Mouse (Mus musculus): ENCODE measurements around the gene Ryr2.
"Not testable (repeated sequence)": the region's sequence is repeated elsewhere in the genome, so short reads cannot be mapped to it uniquely, and the experiment has no call there.

Gene Ryr2

GRCm38 (mm10) chr13:11869486-11869885 is 237.3 kb downstream of the Ryr2 start:
- DNase-seq, result no peak

DNA sequence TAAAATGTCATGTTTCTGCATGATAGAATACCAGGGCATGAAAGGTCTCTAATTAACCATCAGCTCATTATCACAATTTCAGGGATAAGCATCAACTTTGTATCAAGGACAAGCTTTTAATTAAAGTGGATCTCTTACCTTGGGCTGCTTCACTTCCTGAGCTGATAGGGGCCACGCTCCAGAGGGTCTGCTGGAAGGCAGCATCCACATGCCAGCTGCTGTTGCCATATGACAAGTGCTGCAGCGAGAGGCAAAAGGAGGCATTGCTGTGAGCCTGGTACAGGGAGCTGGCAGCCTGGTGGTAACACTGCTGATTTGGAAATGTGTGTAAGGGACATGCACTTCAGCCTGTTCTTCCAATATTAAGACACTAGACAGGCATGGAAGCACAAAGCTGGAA is 237.8 kb downstream of the Ryr2 start:
- DNase-seq, result no peak

GRCm38 (mm10) chr13:11868056-11868455 is 238.7 kb downstream of the Ryr2 start:
- DNase-seq, result peak in 1 of 2 experiments; percentile 28

DNA sequence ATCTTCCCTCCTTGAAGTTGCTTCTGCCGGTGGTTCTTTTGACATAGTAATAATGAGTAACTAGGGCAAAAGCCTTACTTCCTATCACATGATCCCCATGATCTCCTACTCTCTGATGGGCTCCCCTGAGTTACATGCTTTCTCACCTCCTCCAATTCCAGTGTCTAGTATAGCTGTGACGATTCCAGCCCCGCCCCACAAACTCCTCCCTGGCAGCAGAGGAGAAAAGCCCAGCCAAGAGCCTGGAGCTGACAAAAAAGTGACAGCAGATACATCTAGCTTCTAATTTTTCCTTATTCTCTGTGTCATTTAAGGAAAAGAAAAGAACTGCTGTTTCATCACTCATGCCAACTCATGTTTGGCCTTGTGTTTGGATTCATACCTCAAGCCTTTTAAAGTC is 241.5 kb downstream of the Ryr2 start:
- no peak for DNase-seq

- DNase-seq, result peak in 1 of 2 experiments; percentile 7
Observed at GRCm38 (mm10) chr13:11851691-11852090, 255.1 kb downstream of the Ryr2 start.

DNA sequence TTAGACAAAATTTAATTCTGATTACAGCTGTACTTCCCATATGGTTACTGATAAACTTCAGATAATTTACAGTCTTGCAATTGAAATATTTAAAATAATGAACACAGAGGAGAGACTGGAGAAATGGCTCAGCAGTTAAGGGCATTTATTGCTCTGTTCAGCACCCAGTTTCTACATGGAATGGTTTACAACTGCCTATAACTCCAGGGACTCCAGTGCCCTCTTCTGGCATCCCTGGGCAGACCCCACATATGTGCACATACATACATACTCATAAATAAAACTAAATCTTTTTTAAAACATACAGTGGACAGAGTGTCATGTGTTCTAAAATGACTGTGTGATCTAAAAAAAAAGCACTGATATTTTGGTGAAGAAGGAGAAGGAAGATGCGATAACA is 262.9 kb downstream of the Ryr2 start:
- no peak for DNase-seq

GRCm38 (mm10) chr13:11837870-11838269 is 268.9 kb downstream of the Ryr2 start:
- no peak for DNase-seq

DNA sequence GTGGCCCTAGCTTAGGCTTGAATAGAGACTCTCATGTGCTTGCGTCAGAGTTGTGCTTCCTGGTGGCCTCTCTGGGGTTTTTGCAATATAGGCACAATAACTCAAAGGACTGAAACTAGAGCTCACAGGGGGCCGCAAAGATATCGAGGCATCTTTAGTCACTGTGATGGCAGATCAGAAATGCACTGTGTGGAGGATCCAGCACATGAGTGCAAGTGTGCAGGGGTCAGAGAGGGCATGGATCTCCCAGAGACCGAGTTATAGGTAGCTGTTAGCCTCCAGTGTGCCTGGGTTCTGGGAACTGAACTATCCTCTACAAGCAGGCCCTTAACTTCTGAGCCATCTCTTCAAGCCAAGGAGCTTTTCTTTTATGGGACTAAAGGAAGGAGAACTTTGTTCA is 269.6 kb downstream of the Ryr2 start:
- no peak for DNase-seq

- no peak for DNase-seq
Observed at GRCm38 (mm10) chr13:11836304-11837078, 270.3 kb downstream of the Ryr2 start.

DNA sequence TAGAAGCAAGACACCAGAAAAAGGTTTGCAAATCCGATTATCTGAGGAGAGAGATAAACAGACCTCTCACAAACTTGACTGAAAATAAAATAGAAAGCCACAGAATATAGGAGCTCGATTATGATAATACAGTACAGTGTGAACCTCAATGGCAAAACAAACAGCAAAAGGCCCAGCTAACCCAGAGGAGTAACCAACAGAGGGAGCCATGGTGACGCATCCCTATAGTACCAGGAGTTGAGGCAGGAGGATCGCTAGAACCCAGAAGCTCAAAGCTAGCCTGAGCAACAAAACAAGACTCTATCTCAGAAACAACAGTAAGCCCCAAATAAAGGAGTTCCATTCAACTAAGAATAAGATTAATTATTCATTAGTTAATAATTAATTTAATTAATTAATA is 275.5 kb downstream of the Ryr2 start:
- DNase-seq, result no peak

GRCm38 (mm10) chr13:11825563-11826226 is 281.1 kb downstream of the Ryr2 start:
- DNase-seq, result no peak

DNA sequence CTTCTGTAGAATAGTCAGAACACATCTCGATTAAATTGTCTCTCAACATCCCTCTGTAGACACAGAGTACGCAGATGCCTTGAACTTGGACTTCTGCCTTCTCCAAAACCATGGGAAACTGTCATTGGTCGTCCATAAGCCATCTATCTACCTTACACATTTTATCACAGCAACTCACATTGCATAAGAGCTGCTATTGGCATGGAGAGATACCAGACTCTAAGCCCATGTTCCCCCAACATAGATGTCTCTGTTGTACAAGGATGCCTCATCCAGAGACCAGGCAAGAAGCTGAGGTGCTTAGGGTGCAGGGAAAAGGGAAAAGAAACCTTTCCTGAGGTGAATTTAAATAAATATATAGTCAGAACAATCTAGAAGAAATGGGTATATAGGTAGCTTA is 288.0 kb downstream of the Ryr2 start:
- no peak for DNase-seq

- DNase-seq, result not testable (repeated sequence)
Observed at GRCm38 (mm10) chr13:11809365-11809764, 297.4 kb downstream of the Ryr2 start.

DNA sequence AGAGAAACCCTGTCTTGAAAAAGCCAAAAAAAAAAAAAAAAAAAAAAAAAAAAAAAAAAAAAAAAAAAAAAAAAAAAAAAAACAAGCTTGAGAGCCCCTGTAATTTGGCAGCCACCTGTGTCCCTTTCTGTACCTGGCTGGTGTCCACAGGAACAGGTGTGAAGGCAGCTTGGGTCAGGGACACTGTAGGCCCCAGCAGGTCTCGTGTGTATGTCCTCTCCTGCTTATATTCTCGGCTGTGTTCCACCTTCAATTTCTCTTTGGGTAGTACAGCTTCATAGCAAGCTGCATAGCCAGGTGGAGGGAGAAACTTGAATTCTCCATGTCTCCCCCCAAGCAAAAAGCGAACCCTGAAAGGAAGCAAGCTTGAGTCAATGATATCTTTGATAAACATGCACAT is 314.2 kb downstream of the Ryr2 start:
- no peak for DNase-seq

GRCm38 (mm10) chr13:11790536-11790935 is 316.2 kb downstream of the Ryr2 start:
- no peak for DNase-seq

- no peak for DNase-seq
Observed at GRCm38 (mm10) chr13:11782411-11783155, 324.2 kb downstream of the Ryr2 start.

DNA sequence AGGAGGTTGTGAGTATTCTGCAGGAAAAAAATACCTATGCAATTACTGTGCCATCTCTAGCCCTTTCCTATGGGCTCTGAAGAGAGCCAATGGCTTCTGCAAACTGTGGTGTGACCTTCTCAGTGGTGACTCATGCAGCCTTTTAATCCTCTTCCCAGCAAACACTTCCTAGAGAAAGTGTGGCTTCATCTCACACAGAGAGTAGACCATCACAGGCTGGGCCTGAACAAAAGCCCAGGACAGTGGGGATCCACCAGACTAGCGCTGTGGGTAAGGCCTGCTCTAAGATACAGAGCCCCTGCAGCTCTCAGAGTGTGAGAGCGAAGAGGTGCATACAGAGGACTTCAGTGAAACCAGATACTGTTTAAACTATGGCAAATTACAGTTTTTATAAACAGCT is 325.7 kb downstream of the Ryr2 start:
- no peak for DNase-seq

- no peak for DNase-seq
Observed at GRCm38 (mm10) chr13:11777726-11778125, 329.0 kb downstream of the Ryr2 start.

- DNase-seq, result no peak
Observed at GRCm38 (mm10) chr13:11772173-11772572, 334.6 kb downstream of the Ryr2 start.

DNA sequence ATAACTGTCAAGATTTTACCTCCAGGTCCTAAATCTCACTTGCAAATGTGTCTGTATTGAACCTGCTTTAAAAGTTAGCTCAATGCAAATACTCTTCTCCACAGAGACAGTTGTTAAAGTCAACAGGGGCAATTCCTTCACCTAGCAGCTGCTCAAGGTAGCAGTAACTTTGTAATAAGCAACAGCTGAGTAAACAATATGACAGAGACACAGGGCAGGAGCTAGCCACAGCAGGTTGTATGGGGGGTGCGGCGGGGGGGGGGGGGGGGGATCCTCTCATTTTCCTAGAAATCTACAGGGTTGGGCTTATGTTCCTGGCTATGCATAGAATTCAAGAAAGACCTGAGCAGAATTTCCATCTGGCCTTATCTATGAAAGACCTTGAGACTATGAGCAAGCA is 339.8 kb downstream of the Ryr2 start:
- DNase-seq, result no peak

GRCm38 (mm10) chr13:11763925-11764324 is 342.8 kb downstream of the Ryr2 start:
- DNase-seq, result no peak

- DNase-seq, result no peak
Observed at GRCm38 (mm10) chr13:11763104-11763503, 343.6 kb downstream of the Ryr2 start.

DNA sequence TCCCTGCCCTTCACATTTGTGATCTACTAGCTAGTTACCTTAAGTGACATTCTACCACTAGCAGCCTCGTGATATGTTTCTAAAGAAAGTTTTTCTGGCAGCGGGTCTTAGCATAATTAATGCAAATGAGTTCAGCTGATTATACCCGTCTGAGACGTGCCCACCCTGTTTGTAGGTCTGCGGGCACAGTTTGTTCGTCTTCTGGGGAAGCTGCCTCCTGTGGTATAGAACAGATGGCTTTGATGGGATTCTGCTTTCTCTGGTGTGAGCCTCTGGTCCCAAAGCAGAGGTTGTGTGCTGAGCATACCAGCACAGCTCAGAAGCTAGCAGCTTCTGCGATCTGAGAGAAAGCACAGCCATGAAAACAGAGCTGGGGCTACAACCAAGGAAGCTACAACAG is 348.9 kb downstream of the Ryr2 start:
- DNase-seq, result no peak

DNA sequence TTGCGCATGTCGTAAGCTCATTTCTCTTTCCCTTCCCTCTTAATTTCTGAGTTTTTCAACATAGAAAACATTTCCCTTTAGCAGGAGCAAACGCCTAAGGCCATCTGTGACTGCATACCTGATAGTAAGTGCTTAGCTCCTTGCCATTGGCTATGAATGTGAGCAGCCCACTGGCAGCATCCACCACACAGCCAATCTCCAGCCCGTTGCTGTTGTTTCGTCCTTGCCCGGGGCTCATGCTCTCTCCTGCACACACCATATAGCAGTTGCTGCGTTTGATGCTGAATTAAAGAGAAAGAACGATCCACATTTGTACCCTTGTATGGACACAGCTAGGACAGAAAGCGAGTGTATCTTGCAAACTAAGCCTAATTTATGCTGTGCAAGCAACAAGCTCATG is 361.3 kb downstream of the Ryr2 start:
- DNase-seq, result no peak
